Mouse (Mus musculus): ENCODE results near the gene Mcam. TPM values are rescaled to one million over a fixed set of nuclear protein-coding genes. Genes with fewer than 3 reads are reported as not detected.
"Not testable (repeated sequence)": the region's sequence is repeated elsewhere in the genome, so short reads cannot be mapped to it uniquely, and the experiment has no call there.

Mcam gene
- total RNA-seq, 1 experiment from 2014 or later, result 2.1 TPM

GRCm38 (mm10) chr9:44107557-44108179 lies 26.6 kb upstream of the Mcam start:
- ATAC-seq (ENCODE audit: extremely low read depth, insufficient number of reproducible peaks, low FRiP score, poor library complexity, severe bottlenecking), result no peak

- no peak for ATAC-seq (ENCODE audit: extremely low read depth, insufficient number of reproducible peaks, low FRiP score, poor library complexity, severe bottlenecking)
Measured at GRCm38 (mm10) chr9:44108269-44109055, 25.8 kb upstream of the Mcam start.

- ATAC-seq (ENCODE audit: extremely low read depth, insufficient number of reproducible peaks, low FRiP score, poor library complexity, severe bottlenecking), result no peak
Measured at GRCm38 (mm10) chr9:44109360-44110095, 24.7 kb upstream of the Mcam start.

- ATAC-seq (ENCODE audit: extremely low read depth, insufficient number of reproducible peaks, low FRiP score, poor library complexity, severe bottlenecking), result not testable (repeated sequence)
Measured at GRCm38 (mm10) chr9:44111909-44112308, 22.4 kb upstream of the Mcam start.

- peak; percentile 95 for ATAC-seq (ENCODE audit: extremely low read depth, insufficient number of reproducible peaks, low FRiP score, poor library complexity, severe bottlenecking)
Measured at GRCm38 (mm10) chr9:44113105-44113789, 21.0 kb upstream of the Mcam start, which contains the start of the genes Gm49380 and Rnf26. Gm49380 (minus strand) TSS chr9:44113500. Rnf26 (minus strand) TSS chr9:44113517.

GRCm38 (mm10) chr9:44114453-44114852 lies 19.8 kb upstream of the Mcam start:
- ATAC-seq (ENCODE audit: extremely low read depth, insufficient number of reproducible peaks, low FRiP score, poor library complexity, severe bottlenecking), result no peak

- ATAC-seq (ENCODE audit: extremely low read depth, insufficient number of reproducible peaks, low FRiP score, poor library complexity, severe bottlenecking), result no peak
Measured at GRCm38 (mm10) chr9:44115599-44115998, 18.7 kb upstream of the Mcam start.

GRCm38 (mm10) chr9:44116182-44116581 lies 18.1 kb upstream of the Mcam start:
- no peak for ATAC-seq (ENCODE audit: extremely low read depth, insufficient number of reproducible peaks, low FRiP score, poor library complexity, severe bottlenecking)

GRCm38 (mm10) chr9:44119011-44119410 lies 15.3 kb upstream of the Mcam start:
- no peak for ATAC-seq (ENCODE audit: extremely low read depth, insufficient number of reproducible peaks, low FRiP score, poor library complexity, severe bottlenecking)

GRCm38 (mm10) chr9:44119948-44120465 lies 14.3 kb upstream of the Mcam start:
- ATAC-seq (ENCODE audit: extremely low read depth, insufficient number of reproducible peaks, low FRiP score, poor library complexity, severe bottlenecking), result no peak

- no peak for ATAC-seq (ENCODE audit: extremely low read depth, insufficient number of reproducible peaks, low FRiP score, poor library complexity, severe bottlenecking)
Measured at GRCm38 (mm10) chr9:44124317-44124716, 10.0 kb upstream of the Mcam start.

GRCm38 (mm10) chr9:44125026-44125425 lies 9.2 kb upstream of the Mcam start:
- ATAC-seq (ENCODE audit: extremely low read depth, insufficient number of reproducible peaks, low FRiP score, poor library complexity, severe bottlenecking), result no peak

GRCm38 (mm10) chr9:44125546-44126428 lies 8.5 kb upstream of the Mcam start:
- ATAC-seq (ENCODE audit: extremely low read depth, insufficient number of reproducible peaks, low FRiP score, poor library complexity, severe bottlenecking), result peak; percentile 66

GRCm38 (mm10) chr9:44126746-44127145 lies 7.5 kb upstream of the Mcam start:
- ATAC-seq (ENCODE audit: extremely low read depth, insufficient number of reproducible peaks, low FRiP score, poor library complexity, severe bottlenecking), result no peak

- ATAC-seq (ENCODE audit: extremely low read depth, insufficient number of reproducible peaks, low FRiP score, poor library complexity, severe bottlenecking), result no peak
Measured at GRCm38 (mm10) chr9:44127351-44127801, 6.9 kb upstream of the Mcam start.

GRCm38 (mm10) chr9:44129633-44130032 lies 4.6 kb upstream of the Mcam start:
- ATAC-seq (ENCODE audit: extremely low read depth, insufficient number of reproducible peaks, low FRiP score, poor library complexity, severe bottlenecking), result no peak

GRCm38 (mm10) chr9:44130034-44130433 lies 4.2 kb upstream of the Mcam start:
- ATAC-seq (ENCODE audit: extremely low read depth, insufficient number of reproducible peaks, low FRiP score, poor library complexity, severe bottlenecking), result peak; percentile 53
